Mouse (Mus musculus): ENCODE results near the gene Copz1.
"Not testable (repeated sequence)": the region's sequence is repeated elsewhere in the genome, so short reads cannot be mapped to it uniquely, and the experiment has no call there.

The Copz1 gene

GRCm38 (mm10) chr15:103252660-103253059 lies 19.9 kb upstream of the Copz1 start:
- no peak for DNase-seq

GRCm38 (mm10) chr15:103253352-103253751 lies 19.2 kb upstream of the Copz1 start:
- no peak for DNase-seq

- peak; percentile 25 to 41 for DNase-seq
These were observed 17.3 kb upstream of the Copz1 start for GRCm38 (mm10) chr15:103255169-103255568.

GRCm38 (mm10) chr15:103256210-103256986 lies 16.1 kb upstream of the Copz1 start:
- no peak for DNase-seq

GRCm38 (mm10) chr15:103257790-103258728 lies 14.5 kb upstream of the Copz1 start, which contains the start of gene Nfe2:
Gene Nfe2, minus strand, starts transcription at chr15:103258403.
- DNase-seq = peak; percentile 39 to 41

GRCm38 (mm10) chr15:103259162-103259561 lies 13.4 kb upstream of the Copz1 start:
- DNase-seq = no peak

GRCm38 (mm10) chr15:103259989-103260388 lies 12.5 kb upstream of the Copz1 start:
- DNase-seq = no peak

GRCm38 (mm10) chr15:103264794-103265193 lies 7.7 kb upstream of the Copz1 start:
- no peak for DNase-seq

GRCm38 (mm10) chr15:103268903-103269302 lies 3.6 kb upstream of the Copz1 start:
- DNase-seq = no peak

- not testable (repeated sequence) for DNase-seq
These were observed 3.4 kb downstream of the Copz1 start for GRCm38 (mm10) chr15:103275943-103276342.

GRCm38 (mm10) chr15:103277949-103278348 lies 5.4 kb downstream of the Copz1 start:
- DNase-seq = no peak

GRCm38 (mm10) chr15:103279750-103280149 lies 7.2 kb downstream of the Copz1 start:
- DNase-seq = peak in 1 of 2 experiments; percentile 40

- DNase-seq = peak in 1 of 2 experiments; percentile 19
These were observed 8.4 kb downstream of the Copz1 start for GRCm38 (mm10) chr15:103280817-103281464.

GRCm38 (mm10) chr15:103281465-103282205 lies 9.1 kb downstream of the Copz1 start:
- no peak for DNase-seq

- peak in 1 of 2 experiments; percentile 37 for DNase-seq
These were observed 11.6 kb downstream of the Copz1 start for GRCm38 (mm10) chr15:103284066-103284465.

- no peak for DNase-seq
These were observed 12.1 kb downstream of the Copz1 start for GRCm38 (mm10) chr15:103284647-103285046.

- DNase-seq = no peak
These were observed 13.4 kb downstream of the Copz1 start for GRCm38 (mm10) chr15:103285778-103286417.

GRCm38 (mm10) chr15:103289600-103289999 lies 17.1 kb downstream of the Copz1 start:
- no peak for DNase-seq

- DNase-seq = no peak
These were observed 17.9 kb downstream of the Copz1 start for GRCm38 (mm10) chr15:103290417-103290816.

- no peak for DNase-seq
These were observed 18.3 kb downstream of the Copz1 start for GRCm38 (mm10) chr15:103290843-103291242.

GRCm38 (mm10) chr15:103292673-103293345 lies 20.3 kb downstream of the Copz1 start:
- DNase-seq = no peak
